Mouse (Mus musculus) forebrain, embryonic 10.5 days (tissue): ENCODE measurements around the gene Scd2. TPM values are rescaled to one million over a fixed set of nuclear protein-coding genes. Genes with fewer than 3 reads are reported as not detected.

Source experiments
- DNase-seq: peaks from one replicate; pipeline ENCODE4 v3.0.0-alpha.2; 2017; ENCODE audit warnings: low spot score; ENCODE audit errors: extremely low spot score
- H3K27ac ChIP-seq: fragments of 300-500 bp; sonication (generic); 2 replicates; pipeline ENCODE4 v1.5.1; 2016; ENCODE audit warnings: mild to moderate bottlenecking
- H3K27me3 ChIP-seq: fragments of 300-500 bp; sonication (generic); 2 replicates; pipeline ENCODE4 v1.6.1; 2016; ENCODE audit warnings: mild to moderate bottlenecking; ENCODE audit not compliant: poor library complexity, severe bottlenecking
- H3K36me3 ChIP-seq: fragments of 300-500 bp; sonication (generic); replicated peaks from 2 replicates; pipeline ENCODE4 v1.6.1; 2016; ENCODE audit warnings: mild to moderate bottlenecking, moderate library complexity
- H3K4me1 ChIP-seq: fragments of 300-500 bp; sonication (generic); 2 replicates; pipeline ENCODE4 v1.6.1; 2016
- H3K4me3 ChIP-seq: fragments of 300-500 bp; sonication (generic); 2 replicates; pipeline ENCODE4 v1.5.1; 2016; ENCODE audit warnings: mild to moderate bottlenecking, moderate library complexity
- H3K9me3 ChIP-seq: fragments of 300-500 bp; sonication (generic); 2 replicates; pipeline ENCODE4 v1.6.1; 2016; ENCODE audit warnings: mild to moderate bottlenecking, moderate library complexity
- WGBS: fragments of 180-500 bp; shearing (Covaris S2); methylation state at CpG from one replicate; pipeline ENCODE4 v1.1.7; 2016; 5-methylcytosine and 5-hydroxymethylcytosine counted together
- polyA plus RNA-seq: library from polyadenylated mRNA; unstranded; fragments of >200 nt; fragmentation: Nextera tagmentation; extraction: Ambion mirVana; gene quantifications from 2 replicates; pipeline ENCODE4 v1.2.1, GENCODE M21; 2016

Scd2 gene
- polyA plus RNA-seq, 1 experiment from 2014 or later: 403 TPM

GRCm38 (mm10) chr19:44293769-44294551, 486 bp downstream of the Scd2 start:
- H3K36me3 ChIP-seq: peaks cover 42% of the 10 kb centered on the region
- H3K27me3 ChIP-seq: no peaks in the 10 kb centered on the region
- H3K9me3 ChIP-seq: no peaks in the 10 kb centered on the region
- DNase-seq: peak; percentile 98
- H3K4me3 ChIP-seq: peak overlapping the region; percentile 76
- 1% methylated on average over 31 of the region's 31 CpGs for WGBS
- peaks cover 81% of the 10 kb centered on the region for H3K4me1 ChIP-seq
- H3K27ac ChIP-seq: peak overlapping the region; percentile 97

- 1% methylated on average over 14 of the region's 14 CpGs for WGBS
- no peaks in the 10 kb centered on the region for H3K9me3 ChIP-seq
- DNase-seq: peak; percentile 90
- H3K4me1 ChIP-seq: peaks cover 80% of the 10 kb centered on the region
- H3K4me3 ChIP-seq: peak overlapping the region; percentile 76
- peak overlapping the region; percentile 97 for H3K27ac ChIP-seq
- no peaks in the 10 kb centered on the region for H3K27me3 ChIP-seq
- H3K36me3 ChIP-seq: peaks cover 49% of the 10 kb centered on the region
Measured at GRCm38 (mm10) chr19:44294588-44295041, 1.1 kb downstream of the Scd2 start.

GRCm38 (mm10) chr19:44295251-44295650, 1.8 kb downstream of the Scd2 start:
- WGBS: 16% methylated on average over 3 of the region's 3 CpGs
- DNase-seq: no peak
- Histone ChIP-seq H3K4me3 (peak overlapping the region; percentile 76), H3K27ac (peak overlapping the region; percentile 97), H3K4me1 (peaks cover 82% of the 10 kb centered on the region), H3K36me3 (peaks cover 55% of the 10 kb centered on the region), H3K27me3 (no peaks in the 10 kb centered on the region), H3K9me3 (no peaks in the 10 kb centered on the region)

GRCm38 (mm10) chr19:44295741-44296140, 2.3 kb downstream of the Scd2 start:
- Histone ChIP-seq H3K36me3 (peaks cover 60% of the 10 kb centered on the region), H3K4me3 (peak overlapping the region; percentile 76), H3K4me1 (peaks cover 84% of the 10 kb centered on the region), H3K27me3 (no peaks in the 10 kb centered on the region), H3K9me3 (no peaks in the 10 kb centered on the region), H3K27ac (peak overlapping the region; percentile 97)
- 15% methylated on average over 4 of the region's 4 CpGs for WGBS
- DNase-seq: peak; percentile 84

- DNase-seq: no peak
- H3K4me3 ChIP-seq: peak overlapping the region; percentile 76
- no peaks in the 10 kb centered on the region for H3K27me3 ChIP-seq
- H3K4me1 ChIP-seq: peaks cover 85% of the 10 kb centered on the region
- WGBS: 47% methylated on average over 7 of the region's 7 CpGs
- no peaks in the 10 kb centered on the region for H3K9me3 ChIP-seq
- H3K36me3 ChIP-seq: peaks cover 65% of the 10 kb centered on the region
- H3K27ac ChIP-seq: peak overlapping the region; percentile 97
Measured at GRCm38 (mm10) chr19:44296186-44296585, 2.7 kb downstream of the Scd2 start.

GRCm38 (mm10) chr19:44297068-44297760, 3.7 kb downstream of the Scd2 start:
- Histone ChIP-seq H3K36me3 (peaks cover 74% of the 10 kb centered on the region), H3K4me1 (peaks cover 82% of the 10 kb centered on the region), H3K27me3 (no peaks in the 10 kb centered on the region), H3K4me3 (peak overlapping the region; percentile 76), H3K9me3 (no peaks in the 10 kb centered on the region), H3K27ac (peak overlapping the region; percentile 97)
- no peak for DNase-seq
- 81% methylated on average over 8 of the region's 8 CpGs for WGBS

GRCm38 (mm10) chr19:44297862-44298261, 4.4 kb downstream of the Scd2 start:
- peaks cover 76% of the 10 kb centered on the region for H3K4me1 ChIP-seq
- WGBS: 94% methylated on average over 9 of the region's 9 CpGs
- peaks cover 81% of the 10 kb centered on the region for H3K36me3 ChIP-seq

GRCm38 (mm10) chr19:44299078-44299477, 5.6 kb downstream of the Scd2 start:
- Histone ChIP-seq H3K27ac (no peak overlapping the region), H3K4me3 (peak overlapping the region; percentile 76), H3K9me3 (no peaks in the 10 kb centered on the region), H3K27me3 (no peaks in the 10 kb centered on the region), H3K4me1 (peaks cover 68% of the 10 kb centered on the region), H3K36me3 (peaks cover 93% of the 10 kb centered on the region)
- WGBS: 91% methylated on average over 9 of the region's 9 CpGs
- no peak for DNase-seq

More at GRCm38 (mm10) chr19:44297862-44298261, 4.4 kb downstream of the Scd2 start:
- peak overlapping the region; percentile 76 for H3K4me3 ChIP-seq
- no peaks in the 10 kb centered on the region for H3K27me3 ChIP-seq
- no peak overlapping the region for H3K27ac ChIP-seq
- DNase-seq: no peak
- H3K9me3 ChIP-seq: no peaks in the 10 kb centered on the region

- Histone ChIP-seq H3K27me3 (no peaks in the 10 kb centered on the region), H3K4me1 (peaks cover 70% of the 10 kb centered on the region), H3K27ac (no peak overlapping the region), H3K4me3 (peak overlapping the region; percentile 76; the same call in 1 of the 2 replicates), H3K36me3 (peaks cover 99% of the 10 kb centered on the region), H3K9me3 (no peaks in the 10 kb centered on the region)
- DNase-seq: no peak
- 89% methylated on average over 6 of the region's 6 CpGs for WGBS
Measured at GRCm38 (mm10) chr19:44299902-44300301, 6.4 kb downstream of the Scd2 start.

- Histone ChIP-seq H3K27ac (no peak overlapping the region), H3K36me3 (peaks cover 99% of the 10 kb centered on the region), H3K9me3 (no peaks in the 10 kb centered on the region), H3K4me3 (peak overlapping the region; percentile 76; the same call in 1 of the 2 replicates), H3K4me1 (peaks cover 69% of the 10 kb centered on the region), H3K27me3 (no peaks in the 10 kb centered on the region)
- WGBS: 87% methylated on average over 7 of the region's 7 CpGs
- no peak for DNase-seq
Measured at GRCm38 (mm10) chr19:44300520-44300919, 7.0 kb downstream of the Scd2 start.

- H3K36me3 ChIP-seq: peaks cover 99% of the 10 kb centered on the region
- WGBS: 96% methylated on average over 16 of the region's 16 CpGs
- peak overlapping the region; percentile 76; the same call in 1 of the 2 replicates for H3K4me3 ChIP-seq
- no peaks in the 10 kb centered on the region for H3K27me3 ChIP-seq
- no peak for DNase-seq
- no peak overlapping the region for H3K27ac ChIP-seq
- H3K9me3 ChIP-seq: no peaks in the 10 kb centered on the region
- H3K4me1 ChIP-seq: peaks cover 62% of the 10 kb centered on the region
Measured at GRCm38 (mm10) chr19:44301176-44301575, 7.7 kb downstream of the Scd2 start.

- peak; percentile 7 for DNase-seq
- H3K27ac ChIP-seq: no peak overlapping the region
- H3K36me3 ChIP-seq: peaks cover 99% of the 10 kb centered on the region
- H3K27me3 ChIP-seq: no peaks in the 10 kb centered on the region
- 89% methylated on average over 9 of the region's 9 CpGs for WGBS
- no peak overlapping the region; the same call in 1 of the 2 replicates for H3K4me3 ChIP-seq
- peaks cover 56% of the 10 kb centered on the region for H3K4me1 ChIP-seq
- no peaks in the 10 kb centered on the region for H3K9me3 ChIP-seq
Measured at GRCm38 (mm10) chr19:44301671-44302305, 8.3 kb downstream of the Scd2 start.
